Mouse (Mus musculus): ENCODE results near the gene Trim40. TPM values are rescaled to one million over a fixed set of nuclear protein-coding genes. Genes with fewer than 3 reads are reported as not detected.

The Trim40 gene
- total RNA-seq, 2 experiments from 2014 or later = 0.17 TPM; not detected in 1

DNA sequence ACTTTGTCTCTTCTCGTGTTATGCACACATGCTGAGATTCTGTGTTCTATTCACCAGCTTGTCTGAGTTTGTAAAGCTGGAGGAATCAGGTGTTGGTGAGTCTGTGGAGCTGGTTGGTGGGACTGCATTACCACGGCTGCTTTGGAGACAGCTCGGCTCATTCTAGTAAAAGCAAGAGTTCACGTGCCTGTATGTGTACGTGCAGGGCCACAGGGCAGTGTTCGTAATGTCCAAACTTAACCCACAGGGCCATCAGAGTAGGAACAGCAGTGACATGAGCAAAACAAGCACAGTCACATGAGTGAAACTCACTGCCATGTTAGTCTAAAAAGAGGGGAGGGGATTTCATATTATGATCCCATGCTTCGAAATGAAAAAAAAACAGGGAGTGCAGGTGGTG, 46.2 kb downstream of the Trim40 start:
- no peak for DNase-seq (ENCODE audit: low spot score in 2 of 2)

DNA sequence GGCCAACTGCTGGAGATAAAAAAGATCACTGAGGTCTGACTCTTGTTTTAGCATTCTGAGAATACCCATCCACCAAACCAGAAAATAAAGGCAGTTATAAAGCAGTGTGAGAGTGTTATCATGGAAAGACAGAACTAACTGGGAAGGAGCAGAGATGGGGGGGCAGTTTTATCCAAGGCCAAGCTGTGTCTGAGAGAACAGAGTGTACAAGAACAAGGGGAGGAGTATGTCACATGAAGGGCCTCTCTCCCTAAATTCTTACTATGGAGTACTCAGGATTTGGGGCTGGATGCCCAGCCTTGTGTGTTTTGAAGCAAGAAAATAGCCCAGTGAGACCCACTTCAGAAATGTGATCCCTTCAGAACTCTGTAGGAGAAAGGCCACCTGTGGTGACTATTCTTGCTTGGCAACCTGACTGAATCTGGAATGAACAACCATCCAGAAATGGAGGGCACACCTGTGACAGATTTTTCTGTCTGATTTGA, 48.9 kb downstream of the Trim40 start:
- DNase-seq (ENCODE audit: low spot score in 2 of 2) = no peak

DNA sequence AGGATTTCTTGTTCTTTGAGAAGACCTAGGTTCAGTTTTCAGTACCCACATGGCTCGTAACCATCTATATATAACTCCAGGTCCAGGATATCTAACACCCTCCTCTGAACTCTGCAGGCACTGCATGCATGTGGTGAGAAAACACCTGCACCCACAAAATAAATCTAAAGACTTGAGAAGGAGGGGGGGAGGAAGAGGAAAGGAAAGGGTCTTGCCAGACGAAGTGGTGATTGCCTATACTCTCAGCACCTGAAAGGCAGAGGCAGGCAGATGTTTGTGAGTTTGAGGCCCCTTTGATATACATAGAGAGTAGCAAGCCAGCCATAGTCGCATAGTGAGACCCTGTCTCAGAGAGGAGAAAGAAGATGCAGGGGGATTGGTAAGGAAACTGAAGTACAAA, 50.0 kb downstream of the Trim40 start:
- DNase-seq (ENCODE audit: low spot score in 2 of 2) = no peak

DNA sequence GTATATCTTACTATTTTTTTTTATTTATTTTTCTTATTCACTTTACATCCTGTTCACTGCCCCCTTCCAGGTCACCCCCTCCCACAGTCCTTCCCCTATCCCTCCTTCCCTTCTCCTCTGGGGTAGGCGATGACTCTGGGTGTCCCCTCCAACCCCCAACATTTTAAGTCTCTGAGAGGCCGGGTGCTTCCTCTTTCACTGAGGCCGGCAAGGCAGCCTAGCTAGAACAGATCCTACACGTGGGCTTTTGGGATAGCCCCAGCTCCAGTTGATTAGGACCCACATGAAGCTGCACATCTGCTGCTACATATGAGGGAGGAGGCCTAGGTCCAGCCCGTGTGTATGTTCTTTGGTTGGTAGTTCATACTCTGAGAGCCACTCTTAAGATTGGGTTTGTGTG, 50.9 kb downstream of the Trim40 start:
- DNase-seq (ENCODE audit: low spot score in 2 of 2) = no peak

DNA sequence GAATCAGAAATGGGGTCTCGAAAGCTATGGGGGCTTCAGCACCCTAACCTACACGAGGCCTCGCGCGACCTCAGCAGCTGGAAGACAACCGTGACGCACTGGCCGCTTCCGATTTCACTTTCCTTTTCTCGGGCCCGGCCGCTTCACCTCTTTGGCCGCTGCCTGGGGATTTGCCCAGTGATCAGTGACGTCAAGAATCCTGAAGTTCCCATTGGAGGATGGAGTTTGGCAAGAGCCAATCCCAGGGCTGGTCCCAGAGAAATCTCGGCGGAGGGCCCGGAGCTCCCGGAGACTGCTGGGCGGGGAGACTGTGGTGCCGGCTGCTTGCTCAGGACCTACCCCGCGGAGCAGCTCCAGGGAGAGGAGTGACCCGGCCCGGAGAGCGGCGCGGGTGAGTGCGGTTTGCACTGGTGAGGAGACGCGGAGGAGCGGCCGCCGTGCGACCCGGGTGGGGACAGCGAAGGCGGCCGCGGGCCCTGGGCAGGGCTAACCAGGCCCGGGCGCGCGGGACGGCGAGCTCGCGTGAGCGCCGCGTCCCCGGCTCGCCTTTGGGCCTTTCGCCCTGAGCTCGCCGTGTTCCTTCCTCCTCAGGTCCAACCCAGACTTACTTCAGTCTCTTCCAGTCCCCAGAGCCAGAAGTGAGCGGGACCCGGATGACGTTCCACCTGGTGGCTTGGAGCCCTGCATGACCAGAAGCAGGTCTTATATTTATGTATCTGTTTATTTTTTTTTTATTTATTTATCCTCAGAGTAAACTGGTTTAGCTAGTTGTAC, 52.9 kb downstream of the Trim40 start, which contains the start of gene Trim26:
Gene Trim26 (plus strand): TSS at position 261 of the 774 bp plus-strand sequence.
- peak; percentile 89 to 97 for DNase-seq (ENCODE audit: low spot score in 2 of 2)

DNA sequence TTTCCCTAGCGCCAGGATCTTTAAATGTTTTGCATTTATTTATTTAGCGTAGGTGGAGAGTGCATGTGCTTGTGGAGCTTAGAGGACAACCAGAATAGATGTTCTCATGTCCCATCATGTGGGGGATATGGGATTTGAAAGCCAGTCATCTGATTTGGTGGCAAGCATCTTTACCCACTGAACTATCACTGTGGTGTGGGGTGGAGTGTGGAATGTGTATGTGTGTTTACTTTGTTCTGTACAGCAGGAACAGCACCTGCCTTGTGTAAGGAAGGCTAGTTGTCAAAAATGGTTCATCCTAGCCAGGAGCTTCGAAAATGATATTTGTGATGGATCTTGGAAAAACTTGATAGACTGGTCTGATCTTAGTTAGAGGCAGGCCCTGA, 53.5 kb downstream of the Trim40 start:
- no peak for DNase-seq (ENCODE audit: low spot score in 2 of 2)

DNA sequence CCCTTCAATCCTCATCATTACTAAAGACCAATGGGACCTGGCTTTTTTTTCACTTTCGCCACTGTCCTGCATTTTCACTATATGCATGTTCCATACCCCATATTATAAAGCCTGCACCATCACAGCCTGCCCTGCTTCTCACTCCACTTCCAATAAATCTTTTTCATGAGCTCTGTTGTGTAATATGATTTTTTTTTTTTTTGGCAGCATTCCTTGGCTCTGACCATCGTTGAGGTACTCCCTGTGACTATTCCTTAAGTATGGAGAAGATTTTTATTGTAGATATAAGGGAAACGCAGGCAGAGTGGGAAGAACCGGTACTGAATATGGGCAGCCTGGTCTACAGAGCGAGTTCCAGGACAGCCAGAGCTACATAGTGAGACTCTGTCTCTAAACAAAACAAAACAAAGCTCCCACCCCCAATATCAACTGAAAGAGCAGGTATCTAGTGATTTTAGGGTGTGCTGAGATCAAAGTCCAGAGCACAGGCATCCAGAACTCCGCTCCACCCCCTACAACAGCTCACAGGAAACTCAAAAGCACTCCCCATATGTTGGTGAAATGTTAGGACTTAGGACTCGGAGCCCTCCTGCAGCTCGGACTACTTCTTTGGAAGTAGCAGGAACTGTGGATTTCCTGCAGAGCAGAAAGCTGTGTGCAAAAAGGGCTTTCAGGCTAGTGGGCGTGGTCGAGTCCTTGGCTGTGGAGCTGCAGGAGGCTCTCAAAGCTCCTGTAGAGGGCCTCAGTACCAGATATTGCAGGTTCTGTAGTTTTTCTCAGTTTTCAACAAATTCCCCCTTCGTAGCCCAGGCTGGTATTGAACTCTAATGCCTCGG, 54.1 kb downstream of the Trim40 start:
- DNase-seq (ENCODE audit: low spot score in 2 of 2) = no peak

DNA sequence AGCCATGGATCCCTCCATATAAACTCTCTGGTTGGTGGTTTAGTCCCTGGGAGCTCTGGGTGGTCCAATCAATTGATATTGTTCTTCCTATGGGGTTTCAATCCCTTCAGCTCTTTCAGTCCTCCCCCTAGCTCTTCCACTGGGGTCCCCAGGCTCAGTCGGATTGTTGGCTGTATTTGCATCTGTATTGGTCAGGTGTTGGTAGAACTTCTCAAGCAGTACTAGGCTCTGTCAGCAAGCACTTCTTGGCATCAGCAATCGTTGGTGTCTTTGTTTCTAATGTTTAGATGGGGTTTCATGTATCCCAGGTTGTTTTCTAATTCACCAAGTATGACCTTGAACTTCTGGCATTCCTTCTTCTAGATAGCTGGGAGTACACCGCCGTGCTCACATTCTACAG, 57.2 kb downstream of the Trim40 start:
- no peak for DNase-seq (ENCODE audit: low spot score in 2 of 2)

Other genes starting within 250 kb of the Trim40 start
- gene H2-M9, start 247.5 kb downstream of the Trim40 start, total RNA-seq (2021) = not detected
- not detected for gene H2-M1, start 217.9 kb downstream of the Trim40 start, total RNA-seq (2021)
- gene H2-M10.5, start 117.2 kb downstream of the Trim40 start, total RNA-seq (2021) = not detected
- gene H2-M10.6, start 78.0 kb downstream of the Trim40 start, total RNA-seq (2021) = not detected
- 10 to 100 TPM; 71.3 to 77.9 TPM for gene Trim26, start 53.0 kb downstream of the Trim40 start, total RNA-seq (2021)
- gene Trim15, start 22.9 kb downstream of the Trim40 start, total RNA-seq (2021) = not detected
- 1 to 10 TPM; 5.0 to 9.9 TPM for gene Trim10, start 20.5 kb downstream of the Trim40 start, total RNA-seq (2021)
- not detected for gene Trim31, start 8.0 kb upstream of the Trim40 start, total RNA-seq (2021)
- gene Rnf39, start 52.8 kb upstream of the Trim40 start, total RNA-seq (2021) = 1 to 10 TPM in 1 of 2 experiments, under 1 TPM in 1; 0.31 to 1.1 TPM
- gene Ppp1r11, start 61.6 kb upstream of the Trim40 start, total RNA-seq (2021) = 10 to 100 TPM; 63.6 to 65.1 TPM
- gene Znrd1, start 68.4 kb upstream of the Trim40 start, total RNA-seq (2021) = 10 to 100 TPM; 35.8 to 41.6 TPM
- 1 to 10 TPM; 7.4 to 7.8 TPM for gene Znrd1as, start 68.5 kb upstream of the Trim40 start, total RNA-seq (2021)
- not detected for gene 2410137M14Rik, start 91.1 kb upstream of the Trim40 start, total RNA-seq (2021)
- under 1 TPM; 0.56 to 0.62 TPM for gene H2-M5, start 99.4 kb upstream of the Trim40 start, total RNA-seq (2021)
- gene Zfp57, start 111.0 kb upstream of the Trim40 start, total RNA-seq (2021) = 10 to 100 TPM; 12.7 to 18.0 TPM
- gene Mog, start 133.3 kb upstream of the Trim40 start, total RNA-seq (2021) = not detected
- 10 to 100 TPM; 68.2 TPM for gene Gabbr1, start 155.8 kb upstream of the Trim40 start, total RNA-seq (2021)
- gene Olfr90, start 198.4 kb upstream of the Trim40 start, total RNA-seq (2021) = under 1 TPM in 1 of 2 experiments, not detected in 1; 0.14 TPM
- gene Olfr91, start 208.2 kb upstream of the Trim40 start, total RNA-seq (2021) = not detected
- gene Olfr92, start 230.0 kb upstream of the Trim40 start, total RNA-seq (2021) = not detected